Mouse (Mus musculus) embryonic fibroblast, embryonic 13.5 days (primary cell): ENCODE measurements around the gene E130309D02Rik.

Experiments used
- CTCF ChIP-seq: IDR thresholded peaks from 2 replicates; pipeline ENCODE4 v1.5.1; 2011; ENCODE audit warnings: mild to moderate bottlenecking, control low read depth, low read length, moderate library complexity, borderline replicate concordance; ENCODE audit not compliant: insufficient read depth
- POLR2A ChIP-seq: IDR thresholded peaks from 2 replicates; pipeline ENCODE4 v1.6.1; 2011; ENCODE audit warnings: low read depth, mild to moderate bottlenecking, control low read depth, low read length, moderate library complexity

GRCm38 (mm10) chr5:143253881-143254486 lies 61.2 kb downstream of the E130309D02Rik start:
- TF ChIP-seq POLR2A, result no peak
- TF ChIP-seq CTCF, result no peak
